ENCODE assay signal across 8 mouse cellular contexts in the genomic region with DNA sequence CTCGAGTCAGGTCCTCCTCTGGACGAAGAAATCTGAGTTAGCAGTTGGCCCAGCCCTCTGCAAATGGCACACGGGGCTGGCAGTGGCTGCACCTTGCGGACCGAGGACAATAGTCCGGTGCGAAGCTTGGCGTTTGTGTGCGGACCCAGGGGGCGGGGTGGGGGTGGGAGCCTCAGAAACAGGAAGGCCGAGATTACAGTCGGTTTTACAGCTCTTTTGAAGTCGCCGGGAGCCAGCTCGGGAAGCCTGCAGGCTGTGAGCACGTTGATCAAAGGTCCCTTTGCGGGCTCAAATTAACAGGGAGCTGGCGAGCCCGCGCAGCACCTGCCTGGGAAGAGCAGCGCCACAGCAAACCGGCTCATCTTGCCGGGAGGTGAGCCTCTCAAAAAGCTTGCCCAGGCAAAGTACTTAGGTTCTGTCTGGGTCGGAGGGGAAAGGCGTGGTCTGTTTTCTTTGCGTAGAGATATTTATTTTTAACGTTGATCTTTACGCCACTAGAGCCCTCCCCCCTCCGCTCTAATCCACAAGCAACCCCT. TPM values are rescaled to one million over a fixed set of nuclear protein-coding genes. Genes with fewer than 3 reads are reported as not detected.
DNase-seq lines count a peak whose midpoint lies in the region; ATAC-seq and TF ChIP-seq lines count a peak whose summit lies in the region.

No protein-coding gene starts in this region.

- intact Hi-C loops in gastrocnemius, adult 2 months (cut with DNase I) = no loop called here
- intact Hi-C loops in heart, postnatal 36 days (cut with DNase I) = no loop called here

- TF ChIP-seq CTCF in gastrocnemius, adult 2 months (IDR thresholded peaks at IDR 0.05) = peak; percentile 8; the same call in 1 of the 2 replicates

- peak overlapping the region; percentile 68 for H3K4me3 ChIP-seq in gastrocnemius, adult 2 months
- H3K4me3 ChIP-seq in embryonic facial prominence, embryonic 10.5 days = peak overlapping the region; percentile 56
- peak overlapping the region; percentile 32 for H3K4me3 ChIP-seq in midbrain, embryonic 11.5 days (ENCODE audit: low read depth, low read length)

- peaks cover 20% of the 10 kb centered on the region for H3K4me1 ChIP-seq in embryonic facial prominence, embryonic 10.5 days
- peaks cover 8% of the 10 kb centered on the region; the same call in 1 of the 2 replicates for H3K4me1 ChIP-seq in midbrain, embryonic 11.5 days (ENCODE audit: control insufficient read depth, insufficient read depth, low read length)

- peak overlapping the region; percentile 75 for H3K27ac ChIP-seq in gastrocnemius, adult 2 months
- H3K27ac ChIP-seq in embryonic facial prominence, embryonic 10.5 days (replicated peaks) = peak overlapping the region; percentile 45
- no peak overlapping the region for H3K27ac ChIP-seq in midbrain, embryonic 11.5 days (ENCODE audit: low read depth, low read length)

- no peaks in the 10 kb centered on the region for H3K9me3 ChIP-seq in embryonic facial prominence, embryonic 10.5 days
- no peaks in the 10 kb centered on the region for H3K9me3 ChIP-seq in midbrain, embryonic 11.5 days (ENCODE audit: control insufficient read depth, low read length)

- peaks cover 32% of the 10 kb centered on the region for H3K36me3 ChIP-seq in embryonic facial prominence, embryonic 10.5 days (replicated peaks)
- no peaks in the 10 kb centered on the region for H3K36me3 ChIP-seq in midbrain, embryonic 11.5 days (ENCODE audit: control insufficient read depth, insufficient read depth, low read length)

- peaks cover 44% of the 10 kb centered on the region for H3K27me3 ChIP-seq in embryonic facial prominence, embryonic 10.5 days (replicated peaks; ENCODE audit: low read depth, poor library complexity, severe bottlenecking)
- peaks cover 4% of the 10 kb centered on the region; the same call in 1 of the 2 replicates for H3K27me3 ChIP-seq in midbrain, embryonic 11.5 days (ENCODE audit: control insufficient read depth, insufficient read depth, low read length)

- H3K9ac ChIP-seq in midbrain, embryonic 11.5 days (ENCODE audit: low read length) = peak overlapping the region; percentile 53

- under 1% methylated on average over 29 of the region's 29 CpGs for WGBS in embryonic facial prominence, embryonic 10.5 days
- under 1% methylated on average over 29 of the region's 29 CpGs for whole genome bisulfite sequencing in midbrain, embryonic 11.5 days

- peak; percentile 50 for ATAC-seq in midbrain, embryonic 11.5 days (ENCODE audit: low FRiP score)

- peak overlapping the region; percentile 64 for H3K4me2 ChIP-seq in midbrain, embryonic 11.5 days

- DNase-seq in gastrocnemius, adult 2 months = peak; percentile 51
- no peak for DNase-seq in gastrocnemius, postnatal 10 days
- DNase-seq in embryonic facial prominence, embryonic 10.5 days (ENCODE audit: low spot score) = peak; percentile 63
- peak; percentile 33 to 54 for DNase-seq in heart, postnatal 36 days
- peak; percentile 49 to 67 for DNase-seq in kidney, postnatal 4 days
- DNase-seq in midbrain, embryonic 11.5 days (ENCODE audit: low spot score, missing footprints) = peak; percentile 94
- DNase-seq in thymus, postnatal 10 days (ENCODE audit: low spot score in 2 of 2) = no peak
- no peak for DNase-seq in layer of hippocampus, adult 18-20 months (ENCODE audit: low spot score in 2 of 2)

RNA-seq across cellular contexts. Expression of a gene that starts 18.8 kb away (rescaled TPM):
- 1 to 10 TPM; 3.1 to 8.5 TPM for total RNA-seq in gastrocnemius, adult 2 months (2021)
- 10 to 100 TPM in 1 of 2 experiments, 1 to 10 TPM in 1; 9.5 to 15.4 TPM for total RNA-seq in gastrocnemius, postnatal 10 days (2021)
- polyA plus RNA-seq in embryonic facial prominence, embryonic 10.5 days (2016; fragmentation: Nextera tagmentation; extraction: Ambion mirVana) = 110 and 112 TPM in 2 replicates
- total RNA-seq in heart, postnatal 36 days (2021) = 1 to 10 TPM; 5.3 to 7.2 TPM
- polyA plus RNA-seq in midbrain, embryonic 11.5 days (2014; fragmentation: Nextera tagmentation; extraction: Ambion mirVana) = 53.0 and 58.4 TPM in 2 replicates
- total RNA-seq in layer of hippocampus, adult 18-20 months (2021) = 1 to 10 TPM; 1.0 to 3.6 TPM

Comparison
In these comparisons a context has a peak if more than half of its experiments do, and no peak if none do; other contexts are left out.
1. DNase-seq: peak in gastrocnemius, adult 2 months (single experiment), embryonic facial prominence, embryonic 10.5 days (single experiment), heart, postnatal 36 days (2 of 2), kidney, postnatal 4 days (2 of 2) and midbrain, embryonic 11.5 days (single experiment); none in gastrocnemius, postnatal 10 days (single experiment), thymus, postnatal 10 days (0 of 2) and layer of hippocampus, adult 18-20 months (0 of 2).
2. Peak in every context shown above with its lines, with median percentiles within 50 percentile points of each other: H3K4me3 ChIP-seq.